Mouse (Mus musculus) left cerebral cortex, adult 11 months (tissue): ENCODE data around the gene Rassf8.

ENCODE experiments used
- DNase-seq: peaks from one replicate; pipeline ENCODE4 v3.0.0; 2022; ENCODE audit warnings: low spot score

Rassf8 gene

DNA sequence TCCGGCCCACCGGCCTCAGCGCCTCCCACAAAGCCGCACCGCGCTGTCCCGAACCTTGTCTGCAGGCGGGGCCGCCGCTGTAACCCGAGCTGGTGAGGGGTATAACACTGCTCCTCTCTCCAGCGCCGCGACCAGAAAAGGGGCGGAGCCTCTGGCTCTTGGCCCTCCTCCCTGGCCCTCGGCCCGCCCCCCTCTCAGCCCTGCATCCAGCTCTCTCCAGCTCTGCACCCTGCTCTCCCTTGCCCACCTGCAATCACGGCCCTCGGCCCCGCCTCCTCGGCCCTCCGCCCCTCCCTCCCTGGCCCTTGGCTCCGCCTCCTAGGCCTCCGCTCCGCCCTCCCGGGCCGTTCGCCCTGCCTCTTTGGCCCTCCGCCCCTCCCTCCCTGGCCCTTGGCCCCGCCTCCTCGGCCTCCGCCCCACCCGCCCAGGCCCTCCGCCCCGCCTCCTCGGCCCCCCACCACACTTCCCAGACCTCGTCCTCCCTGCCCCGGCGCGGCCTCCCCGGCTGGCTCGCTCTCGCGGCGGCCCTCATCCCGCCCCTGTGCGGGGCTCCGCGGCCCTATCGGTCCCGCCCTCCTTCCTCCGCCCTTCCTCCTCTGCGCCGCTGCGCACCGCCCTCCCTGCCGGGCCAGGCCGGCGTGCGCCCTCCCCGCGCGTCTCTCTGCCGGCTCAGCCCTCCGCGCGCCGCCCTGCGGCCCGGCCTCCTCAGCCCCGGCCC lies at the start of gene Rassf8:
TSS of gene Rassf8 (plus strand) at position 617 of the 718 bp plus-strand sequence.
- peak; percentile 75 for DNase-seq

DNA sequence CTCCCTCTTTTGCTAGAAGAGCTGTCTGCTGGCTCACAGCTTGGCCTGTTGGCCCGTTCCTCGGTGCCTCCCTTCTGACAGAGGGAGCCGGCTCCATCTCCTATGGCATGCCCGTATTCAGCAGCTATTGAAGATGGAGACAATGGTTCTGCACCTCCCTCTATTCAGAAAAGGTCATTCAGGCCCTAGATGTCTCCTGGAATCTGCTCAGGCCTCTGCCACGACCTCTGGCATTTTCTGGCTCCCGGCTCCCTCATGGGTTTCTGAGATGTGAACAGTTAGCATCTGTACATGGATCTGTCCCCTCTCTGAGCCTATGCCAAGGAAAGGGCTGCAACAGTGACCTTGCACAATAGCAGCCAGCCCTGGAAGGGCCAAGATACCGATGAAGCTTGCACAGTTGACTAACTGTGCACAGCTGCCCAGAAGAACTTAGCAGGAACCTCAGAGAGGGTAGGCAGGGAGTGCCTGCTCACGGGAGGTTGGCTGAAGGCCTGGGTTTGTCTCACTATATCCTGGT lies 45.5 kb upstream of the Rassf8 start:
- no peak for DNase-seq

DNA sequence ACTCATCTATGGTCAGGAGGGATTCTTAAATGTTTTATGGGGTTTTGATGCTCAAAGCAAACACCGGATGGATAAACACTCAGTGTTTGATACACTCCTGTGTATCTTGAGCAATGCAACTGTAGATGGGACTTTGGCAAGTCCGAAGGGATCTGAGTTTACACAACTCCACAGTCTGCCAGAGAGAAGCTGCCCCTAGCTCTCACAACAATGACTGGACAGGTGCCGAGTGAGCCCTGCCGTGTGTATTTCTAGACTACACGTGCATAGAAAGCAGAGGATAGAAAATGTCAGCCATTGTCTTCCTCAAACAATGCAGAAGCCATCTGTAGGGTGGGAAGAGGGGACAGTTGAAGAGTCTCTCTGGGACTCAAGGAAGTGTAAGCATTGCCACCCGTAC lies 42.9 kb upstream of the Rassf8 start:
- no peak for DNase-seq

DNA sequence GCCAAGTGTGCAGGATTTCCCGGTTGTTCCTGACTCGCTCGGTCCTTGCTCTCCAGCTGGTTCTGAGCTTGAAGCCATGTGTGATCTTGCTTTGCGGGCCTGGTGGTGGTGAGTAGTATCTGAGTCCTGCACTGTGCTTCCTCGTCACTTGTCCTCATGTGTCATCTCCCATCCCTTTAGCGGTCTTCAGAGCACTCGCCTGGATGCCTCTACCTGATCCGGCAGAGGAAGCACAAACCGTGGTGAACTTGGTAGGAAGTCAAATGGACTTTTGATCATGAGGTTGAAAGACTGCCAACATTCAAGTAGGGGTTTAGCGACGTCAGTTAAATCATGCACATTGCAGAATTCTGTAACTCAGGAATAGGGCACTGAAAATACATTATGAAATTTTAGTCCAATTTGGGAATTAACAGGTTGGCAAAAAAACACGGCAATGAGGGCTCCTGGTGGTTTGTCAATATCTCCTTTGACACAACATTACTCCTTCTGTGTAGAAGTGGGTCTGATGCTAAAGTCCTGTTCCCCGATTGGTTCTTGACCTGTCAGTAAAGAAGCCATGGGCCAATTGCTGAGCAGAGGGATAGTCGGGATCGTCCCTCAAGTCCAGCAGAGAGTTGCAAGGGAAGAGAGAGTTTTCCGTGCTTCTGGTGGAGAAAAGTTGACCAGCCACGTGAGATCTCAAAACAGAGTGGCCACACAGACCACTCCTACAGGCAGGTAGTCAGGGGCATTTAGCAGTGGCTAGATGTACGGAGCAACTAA lies 36.4 kb upstream of the Rassf8 start:
- no peak for DNase-seq

DNA sequence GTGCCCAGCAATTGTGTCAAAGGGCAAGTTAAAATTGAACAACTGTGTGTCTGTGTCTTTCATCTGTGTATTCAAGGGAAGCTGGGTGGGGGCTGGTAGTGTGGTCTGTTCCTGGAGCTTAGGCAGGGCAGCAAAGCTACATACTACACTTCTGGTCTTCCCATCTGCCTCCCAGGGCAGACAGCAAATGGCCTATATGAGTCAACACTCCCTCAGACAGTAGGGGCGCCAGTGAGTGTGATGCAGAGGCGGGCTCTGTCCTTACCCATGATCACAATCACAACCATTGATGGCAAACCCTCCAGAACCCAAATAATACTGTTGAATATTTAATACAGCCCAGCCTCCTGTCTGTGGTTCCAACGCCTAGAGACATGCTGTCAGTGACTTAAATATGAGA lies 35.8 kb upstream of the Rassf8 start:
- no peak for DNase-seq

DNA sequence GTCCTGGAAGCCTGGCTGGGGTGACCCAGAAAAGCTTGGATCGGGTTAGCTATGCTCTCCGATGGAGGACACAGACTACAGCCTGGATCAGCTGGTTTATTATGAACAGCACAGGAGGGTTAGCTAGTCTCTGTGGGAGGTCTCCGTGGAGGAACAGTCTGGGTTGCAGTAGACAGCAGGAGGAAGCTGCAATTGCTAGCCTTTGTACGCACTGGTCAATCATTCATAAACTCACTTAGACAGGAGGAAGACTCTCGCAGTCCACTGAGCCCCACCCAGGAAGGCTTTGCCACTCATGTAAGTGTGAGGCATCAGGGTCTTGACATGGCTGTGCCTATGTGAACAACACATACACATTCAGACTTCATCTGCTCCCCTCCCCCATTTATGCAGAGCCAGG lies 35.2 kb upstream of the Rassf8 start:
- DNase-seq: no peak

DNA sequence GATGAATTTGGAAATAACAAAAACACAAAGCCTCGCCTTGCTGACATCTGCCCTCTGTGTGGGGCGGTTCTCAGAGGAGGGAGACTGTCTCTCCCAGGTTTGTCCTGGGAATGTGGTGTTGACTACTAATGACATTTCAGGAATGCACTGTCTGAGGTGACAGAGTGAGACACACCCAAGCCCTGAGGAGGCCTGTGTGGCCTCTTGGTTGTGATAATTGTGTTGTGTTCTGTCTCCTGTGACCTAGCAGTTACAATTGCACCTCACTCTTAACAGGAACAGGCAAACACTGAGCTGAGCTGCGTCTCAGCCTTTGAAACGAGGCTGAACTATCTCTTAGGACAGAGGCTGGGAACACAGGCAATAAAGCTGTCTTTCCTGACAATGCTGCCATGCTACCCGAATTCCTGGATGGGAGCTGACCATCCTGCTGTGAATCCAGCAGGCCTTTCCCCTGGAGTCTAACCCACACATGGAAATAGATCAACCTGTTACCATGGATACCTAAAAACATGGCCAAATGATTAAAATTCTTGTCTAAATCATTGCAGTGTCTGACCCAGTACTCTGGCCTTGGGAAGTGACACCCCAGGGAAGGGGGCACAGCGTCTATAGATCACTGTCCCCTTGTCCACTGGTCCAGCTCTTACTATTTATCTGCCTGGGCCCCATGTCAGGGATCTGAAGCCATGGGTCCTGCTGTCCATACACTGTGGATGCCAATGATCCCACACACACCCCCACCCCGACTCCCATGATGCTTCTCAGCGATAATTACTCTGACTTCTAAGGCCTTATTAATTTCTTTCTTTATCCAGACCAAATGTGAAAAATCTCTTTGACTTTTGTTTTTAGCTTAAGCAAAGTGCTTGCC lies 33.1 kb upstream of the Rassf8 start:
- DNase-seq: no peak

DNA sequence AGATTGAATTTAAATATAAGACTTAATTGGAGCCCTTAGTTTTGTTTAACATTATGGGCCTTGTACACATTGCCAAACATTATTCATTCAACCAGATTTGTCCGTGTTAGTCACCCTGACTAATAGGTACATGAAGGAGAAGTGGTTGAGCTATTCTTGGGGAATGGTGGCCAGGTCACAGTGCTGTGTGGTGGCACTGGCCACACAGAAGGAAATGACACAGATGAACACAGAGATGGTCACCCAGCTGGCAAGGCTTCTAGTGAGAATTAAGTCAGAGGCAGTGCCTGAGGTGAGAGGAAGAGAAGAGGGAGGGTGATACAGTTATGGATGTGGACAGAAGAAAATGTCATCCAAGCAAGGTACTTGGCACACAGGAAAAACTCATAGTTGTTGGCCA lies 32.4 kb upstream of the Rassf8 start:
- no peak for DNase-seq

DNA sequence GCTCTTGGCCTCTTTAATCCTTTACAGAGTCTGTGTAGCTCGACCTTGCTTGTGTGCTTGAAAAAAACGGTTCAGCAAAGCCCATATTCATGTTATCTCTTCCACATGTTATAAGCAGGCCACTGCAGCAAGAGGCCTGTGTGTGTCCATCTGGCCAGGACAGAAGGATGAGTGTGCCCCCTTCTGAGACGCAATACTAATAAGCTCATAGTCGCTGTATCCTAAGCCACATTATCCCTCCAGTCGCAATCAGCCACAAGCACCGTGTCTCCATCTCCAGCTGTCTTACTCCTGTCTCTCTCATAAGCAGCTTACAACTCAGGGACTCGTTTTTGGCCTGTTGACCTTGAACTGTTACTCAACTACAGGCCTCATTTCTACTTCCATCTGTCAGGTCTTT lies 24.0 kb upstream of the Rassf8 start:
- no peak for DNase-seq

DNA sequence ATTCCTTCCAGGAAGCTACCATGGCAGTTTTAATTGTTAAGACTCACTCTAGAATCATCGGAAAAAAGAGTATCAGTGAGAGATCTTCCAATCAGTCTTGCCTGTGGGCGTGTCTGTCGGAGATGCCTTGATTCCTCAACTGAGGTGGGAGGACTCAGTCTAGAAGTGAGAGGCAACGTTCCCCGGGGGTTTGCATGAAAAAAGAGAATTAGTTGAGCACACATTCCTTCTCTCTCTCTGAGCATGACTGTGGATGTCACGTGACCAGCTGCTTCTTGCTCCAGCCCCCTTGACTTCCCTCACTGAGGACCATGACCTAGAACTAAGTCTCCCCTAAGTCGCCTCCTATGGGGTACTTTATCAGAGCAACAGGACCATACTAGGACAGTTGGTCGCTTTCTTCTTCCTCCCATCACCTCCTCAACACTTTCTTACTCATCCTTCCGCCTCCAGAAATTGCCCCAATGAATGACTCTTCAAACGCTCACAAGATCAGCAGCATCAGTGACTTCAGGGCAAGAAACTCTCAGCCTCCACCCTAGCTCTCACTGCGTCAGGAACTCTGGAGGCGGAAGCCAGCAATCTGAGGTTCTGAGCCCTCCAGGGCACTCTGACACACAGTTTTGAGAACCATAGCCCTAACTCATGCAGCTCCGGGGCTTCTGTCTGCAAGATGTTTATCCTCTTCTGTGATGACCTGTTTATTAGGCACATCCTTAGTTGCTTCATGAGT lies 23.3 kb upstream of the Rassf8 start:
- no peak for DNase-seq

DNA sequence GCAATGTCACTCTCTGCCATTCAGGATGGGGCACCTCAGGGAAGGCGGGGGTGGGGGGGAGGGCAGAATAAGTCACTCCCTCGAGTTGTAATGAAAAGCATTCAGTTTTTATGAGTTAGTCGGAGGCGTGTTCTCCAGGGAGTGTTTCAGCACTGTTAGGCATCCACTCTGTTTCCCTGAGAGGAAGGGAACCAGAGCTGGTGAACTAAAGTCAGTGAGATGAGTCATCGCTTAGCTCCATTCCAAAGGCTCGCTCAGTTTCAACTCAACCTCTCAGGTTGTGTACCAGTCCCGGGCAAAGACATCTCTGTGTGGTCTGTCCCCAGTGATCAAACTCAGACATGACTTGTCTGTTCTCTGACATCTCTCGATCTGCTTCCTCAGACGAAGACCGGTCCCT lies 20.7 kb upstream of the Rassf8 start:
- no peak for DNase-seq

DNA sequence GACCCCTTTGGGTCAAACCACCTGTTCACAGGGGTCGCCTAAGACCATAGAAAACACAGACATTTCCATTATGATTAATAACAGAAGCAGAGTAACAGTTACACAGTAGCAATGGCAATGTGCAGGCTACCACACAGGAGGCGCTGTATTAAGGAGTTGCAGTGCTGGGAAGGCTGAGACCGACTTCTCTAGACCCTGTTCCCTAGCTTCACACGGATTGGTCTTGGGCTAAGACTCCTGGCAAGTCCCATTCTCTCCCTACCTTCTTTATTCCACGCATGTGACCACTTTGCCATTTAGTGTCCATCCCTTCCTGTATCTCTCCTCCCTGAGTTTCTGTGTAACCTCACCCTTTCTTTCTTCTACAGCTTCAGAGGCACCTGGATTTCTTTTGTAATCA lies 19.6 kb upstream of the Rassf8 start:
- no peak for DNase-seq

DNA sequence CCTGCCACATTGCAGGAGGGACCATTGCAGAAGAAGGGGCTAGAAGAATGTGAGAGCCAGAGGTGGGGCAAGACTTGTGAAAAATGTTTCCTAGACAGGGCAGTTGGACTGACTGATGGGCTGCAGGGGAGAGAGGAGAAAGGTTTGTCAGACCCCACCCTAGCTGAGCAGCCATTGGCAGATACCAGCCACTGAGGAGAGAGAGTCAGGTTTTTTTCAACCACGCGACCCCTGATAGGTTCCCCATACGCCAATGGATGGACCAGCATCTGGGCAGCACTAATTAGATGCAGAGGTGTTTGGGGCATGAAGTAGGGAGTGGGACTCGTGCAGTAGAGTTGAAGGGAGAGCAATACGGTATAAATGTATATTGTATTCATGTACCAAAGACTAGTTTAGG lies 13.7 kb upstream of the Rassf8 start:
- no peak for DNase-seq

DNA sequence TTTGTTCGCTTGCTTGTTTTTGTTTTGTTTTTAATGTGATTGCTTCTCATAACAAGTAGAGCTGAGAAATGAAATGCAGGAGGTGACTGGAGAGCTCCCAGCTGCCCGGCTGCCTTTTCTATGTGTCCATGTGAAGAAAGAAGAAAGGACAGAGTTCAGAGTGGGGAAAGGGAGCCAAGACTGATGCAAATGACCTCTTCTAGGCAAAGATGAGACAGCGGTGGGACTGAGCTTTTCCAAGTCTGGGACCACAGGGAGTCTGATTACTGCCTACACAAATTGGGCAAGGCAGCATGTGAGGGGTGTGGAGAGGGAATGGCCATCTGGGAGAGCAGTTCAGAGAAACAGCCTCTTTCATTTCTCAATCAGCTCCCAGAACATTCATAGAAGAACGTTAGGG lies 13.3 kb upstream of the Rassf8 start:
- DNase-seq: no peak

DNA sequence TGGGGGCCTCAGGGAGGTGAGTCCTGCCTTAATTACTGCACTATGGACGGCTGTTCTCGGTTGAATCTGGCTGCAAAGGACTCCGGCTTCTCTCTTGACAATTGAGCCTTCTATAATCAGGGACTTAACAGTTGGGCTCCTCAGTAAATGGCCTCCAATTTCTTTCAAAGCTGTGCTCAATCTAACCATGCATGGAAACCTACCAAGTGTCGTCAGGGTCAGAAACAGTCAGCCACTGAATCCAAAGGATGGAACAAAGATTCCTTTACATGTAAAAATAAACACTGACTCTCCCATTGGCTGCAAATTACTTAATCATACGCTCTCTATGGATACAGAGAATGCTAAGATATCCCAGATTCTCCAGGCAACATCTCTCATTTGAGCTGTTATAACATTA lies 12.6 kb upstream of the Rassf8 start:
- DNase-seq: no peak

DNA sequence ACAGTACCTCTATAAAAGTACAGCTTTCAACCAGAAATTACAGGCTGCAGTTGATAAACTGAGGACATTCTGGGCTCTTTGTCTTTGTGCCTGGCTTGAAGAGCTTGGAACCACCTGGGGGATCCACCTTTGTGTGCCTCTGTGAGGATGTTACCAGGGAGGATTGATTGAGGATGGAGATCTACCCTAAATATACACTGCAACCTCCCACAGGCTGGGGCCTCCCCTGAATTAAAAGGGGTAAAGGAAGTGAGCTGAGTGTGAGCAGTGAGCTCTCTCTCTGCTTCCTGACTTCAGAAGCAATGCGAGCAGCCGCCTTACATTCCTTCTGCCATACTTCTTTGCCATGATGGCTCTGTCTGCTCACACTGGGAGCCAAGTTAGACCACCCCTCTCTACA lies 10.4 kb upstream of the Rassf8 start:
- DNase-seq: no peak

DNA sequence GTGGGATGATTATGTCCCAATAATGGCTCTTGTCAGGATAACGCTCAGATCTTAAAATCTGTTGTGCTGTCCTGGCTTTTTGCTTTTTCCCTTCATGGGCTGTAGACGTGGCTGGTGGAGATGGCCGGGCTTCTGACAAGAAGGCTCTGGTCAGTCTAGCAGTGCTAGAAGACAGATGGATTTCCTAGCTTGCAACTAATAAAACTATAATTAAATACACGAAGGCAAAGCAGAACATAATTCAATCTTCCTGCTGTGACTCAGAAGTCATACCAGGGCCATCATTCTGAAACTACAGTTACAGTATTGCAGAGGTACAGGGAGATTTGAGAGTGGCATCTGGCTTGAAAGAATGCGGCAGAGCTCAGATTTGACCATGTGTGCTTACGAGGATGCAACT lies 7.3 kb upstream of the Rassf8 start:
- no peak for DNase-seq

DNA sequence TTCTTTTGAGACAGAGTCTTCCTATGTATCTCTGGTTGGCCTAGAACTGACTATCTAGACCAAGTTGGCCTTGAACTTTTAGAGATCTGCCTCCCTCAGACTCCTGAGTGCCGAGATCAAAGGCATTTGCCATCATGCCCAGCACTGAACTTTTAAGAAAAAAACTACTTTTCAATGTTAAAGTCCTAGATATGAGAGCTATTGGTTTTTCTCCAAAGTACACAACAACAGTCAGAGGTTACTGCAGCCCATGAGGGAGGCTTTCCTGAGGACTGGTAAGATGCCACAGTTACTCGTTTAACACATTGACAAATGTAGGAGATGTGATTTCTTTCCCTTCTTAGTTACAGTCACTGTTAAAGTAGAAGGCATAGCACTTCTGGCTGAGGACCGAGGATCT lies 6.5 kb upstream of the Rassf8 start:
- no peak for DNase-seq

DNA sequence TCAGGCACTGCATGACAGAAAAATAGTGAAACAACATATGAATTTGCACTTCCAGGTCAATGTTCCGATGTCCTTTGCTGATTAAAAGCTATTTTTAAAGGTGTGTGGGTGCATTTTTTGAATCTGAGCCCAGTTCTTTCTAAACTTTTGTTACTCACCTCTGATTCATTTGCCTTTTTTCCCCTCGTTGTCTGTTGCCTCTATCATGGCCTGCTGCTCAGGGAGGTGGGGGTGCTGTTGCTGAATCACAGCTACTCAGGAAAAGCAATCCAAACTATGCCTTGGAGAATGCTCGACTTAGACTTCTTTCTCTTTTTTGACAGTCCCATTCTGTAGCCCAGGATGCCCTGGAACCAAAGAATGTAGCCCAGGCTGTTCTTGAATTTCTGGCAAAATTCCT lies 1.3 kb upstream of the Rassf8 start:
- DNase-seq: no peak

DNA sequence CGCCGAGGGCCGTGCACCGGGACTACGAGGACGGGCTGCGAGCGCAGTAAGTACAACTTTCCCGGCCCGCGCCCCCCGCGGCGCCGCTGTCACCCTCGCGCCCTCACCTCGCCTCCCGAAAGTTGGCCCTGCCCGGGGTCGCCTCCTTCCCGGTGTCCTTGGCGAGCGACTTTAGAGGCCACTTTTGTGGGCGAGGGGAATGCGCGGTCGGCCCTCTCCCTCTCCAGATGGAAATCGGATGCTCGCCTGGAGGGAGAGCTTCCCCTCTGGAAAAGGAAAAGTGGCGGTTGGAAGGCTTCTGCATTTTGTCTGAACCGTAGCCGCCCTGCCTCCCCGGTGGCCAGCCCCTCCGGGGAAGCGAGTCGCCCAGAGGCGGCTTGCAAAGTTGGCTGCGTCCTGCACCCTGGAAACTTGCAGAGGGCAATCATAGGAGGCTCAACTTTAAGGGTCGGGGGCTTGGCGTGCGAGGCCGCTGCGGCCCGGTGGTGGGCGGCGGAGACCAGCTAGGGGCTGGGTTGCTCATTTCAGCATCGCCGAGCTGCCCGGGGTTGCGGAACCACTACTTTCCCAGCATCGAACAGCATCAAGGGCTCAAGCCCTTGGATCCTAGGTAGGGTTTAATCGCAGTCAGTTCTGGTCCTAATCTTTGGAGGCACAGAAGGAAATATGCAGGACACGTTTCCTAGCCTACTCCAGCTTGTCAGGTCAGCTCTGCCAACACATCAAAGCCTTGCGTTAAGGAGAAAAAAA lies 548 bp downstream of the Rassf8 start:
- DNase-seq: no peak
